Mouse (Mus musculus) telencephalon, adult 2 months (tissue): Measurements from ENCODE around the gene Cap2.

Experiments used
- DNase-seq: peaks from one replicate; pipeline ENCODE4 v3.0.0-alpha.2; 2011; ENCODE audit warnings: low read depth, low spot score

The Cap2 gene

GRCm38 (mm10) chr13:46554736-46555135 lies 53.1 kb downstream of the Cap2 start:
- DNase-seq: no peak

GRCm38 (mm10) chr13:46565913-46566312 lies 64.3 kb downstream of the Cap2 start:
- no peak for DNase-seq

GRCm38 (mm10) chr13:46569469-46569868 lies 67.8 kb downstream of the Cap2 start:
- no peak for DNase-seq

- peak; percentile 65 for DNase-seq
These were observed 69.5 kb downstream of the Cap2 start for GRCm38 (mm10) chr13:46571141-46571592.

GRCm38 (mm10) chr13:46571961-46572647 lies 70.5 kb downstream of the Cap2 start:
- peak; percentile 73 for DNase-seq

- no peak for DNase-seq
These were observed 71.1 kb downstream of the Cap2 start for GRCm38 (mm10) chr13:46572648-46573163.

GRCm38 (mm10) chr13:46574201-46574600 lies 72.6 kb downstream of the Cap2 start:
- no peak for DNase-seq

GRCm38 (mm10) chr13:46574707-46575106 lies 73.1 kb downstream of the Cap2 start:
- DNase-seq: no peak

GRCm38 (mm10) chr13:46584860-46585259 lies 83.2 kb downstream of the Cap2 start:
- DNase-seq: no peak

- no peak for DNase-seq
These were observed 86.2 kb downstream of the Cap2 start for GRCm38 (mm10) chr13:46587717-46588289.

GRCm38 (mm10) chr13:46588606-46589005 lies 87.0 kb downstream of the Cap2 start:
- no peak for DNase-seq

GRCm38 (mm10) chr13:46590885-46591284 lies 89.2 kb downstream of the Cap2 start:
- no peak for DNase-seq

GRCm38 (mm10) chr13:46600694-46601093 lies 99.0 kb downstream of the Cap2 start:
- DNase-seq: no peak

- DNase-seq: no peak
These were observed 99.7 kb downstream of the Cap2 start for GRCm38 (mm10) chr13:46601386-46601785.

- no peak for DNase-seq
These were observed 101.0 kb downstream of the Cap2 start for GRCm38 (mm10) chr13:46602674-46603073.

GRCm38 (mm10) chr13:46611033-46611432 lies 109.4 kb downstream of the Cap2 start:
- DNase-seq: no peak

GRCm38 (mm10) chr13:46613694-46614272 lies 112.1 kb downstream of the Cap2 start:
- no peak for DNase-seq

- no peak for DNase-seq
These were observed 115.2 kb downstream of the Cap2 start for GRCm38 (mm10) chr13:46616673-46617362.

- no peak for DNase-seq
These were observed 118.0 kb downstream of the Cap2 start for GRCm38 (mm10) chr13:46619633-46620032.

GRCm38 (mm10) chr13:46620964-46621757 lies 119.5 kb downstream of the Cap2 start:
- DNase-seq: no peak

GRCm38 (mm10) chr13:46626608-46627007 lies 125.0 kb downstream of the Cap2 start:
- peak; percentile 39 for DNase-seq
